Mouse (Mus musculus) erythroblast, adult 5-6 weeks (primary cell): ENCODE data around the gene Luzp1. TPM values are rescaled to one million over a fixed set of nuclear protein-coding genes. Genes with fewer than 3 reads are reported as not detected.
A peak's percentile ranks its signal among the peaks of the same experiment; 100 is the strongest.

Source experiments
- ATAC-seq: replicated peaks from 2 replicates; pipeline ENCODE4 v1.8.0; 2016; ENCODE audit warnings: moderate number of reproducible peaks, mild to moderate bottlenecking, moderate TSS enrichment, inconsistent platforms; ENCODE audit not compliant: poor library complexity, low FRiP score, severe bottlenecking
- total RNA-seq, 2 experiments: library from RNA; stranded (forward) in 1 of 2; stranded (reverse) in 1 of 2; fragments of 150-400 nt in 1 of 2; fragments of 200-764, 138-1000 nt in 1 of 2; gene quantifications; 2 replicates each; pipeline versions ENCODE4 v1.2.3 to v1.2.4; 2015 to 2017; ENCODE audit warnings: low replicate concordance in 2 of 2

The Luzp1 gene
- total RNA-seq, 2 experiments from 2014 or later, result 1.0 to 1.2 TPM

DNA sequence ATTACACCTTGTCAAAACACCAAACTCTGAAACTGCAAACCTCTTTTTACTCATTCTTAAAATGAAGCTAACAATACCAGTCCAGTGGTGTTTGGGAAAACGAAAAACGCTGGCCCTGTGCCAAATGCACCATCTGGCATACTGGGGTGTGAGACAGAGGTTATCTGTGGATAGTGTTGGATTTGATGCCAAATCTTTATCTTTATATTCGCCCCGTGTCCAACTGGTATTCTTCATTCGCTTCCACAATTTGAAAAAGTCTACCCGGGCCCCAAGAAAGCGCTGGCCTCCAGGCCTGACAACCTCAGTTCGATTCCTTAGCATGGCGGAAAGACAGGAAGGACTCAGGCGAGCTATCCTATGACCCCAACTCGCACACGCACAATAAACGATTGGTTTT, 131.9 kb downstream of the Luzp1 start:
- ATAC-seq, result 0 out of 2 replicates have a peak, but pooled peaks have one; percentile 15

DNA sequence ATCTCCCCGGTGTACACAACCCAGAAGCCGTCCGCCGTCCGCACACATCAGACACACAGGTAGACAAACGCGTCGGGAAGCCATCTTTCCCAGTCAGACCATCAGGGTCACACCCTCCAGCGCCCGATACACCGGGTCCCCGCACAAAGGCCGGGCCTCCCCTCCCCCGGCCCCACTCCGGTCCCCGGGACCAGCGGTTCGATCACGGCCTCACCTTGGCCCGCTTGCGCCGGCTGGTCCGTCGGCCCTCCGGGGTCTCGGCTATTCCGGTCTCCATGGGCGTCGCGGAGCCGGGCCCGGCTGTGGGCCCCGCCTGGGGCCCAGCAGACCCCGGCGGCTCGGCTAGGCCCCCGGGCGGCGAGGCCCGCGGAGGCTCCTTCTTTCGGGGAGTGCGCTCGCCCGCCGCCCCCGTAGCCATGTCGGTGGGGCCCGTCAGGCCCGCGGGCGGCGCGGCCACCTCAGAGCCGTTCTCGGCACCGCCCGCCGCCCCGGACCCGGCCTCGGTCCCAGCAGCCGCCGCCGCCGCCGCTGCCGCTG, 132.5 kb downstream of the Luzp1 start:
- ATAC-seq, result peak; percentile 61

DNA sequence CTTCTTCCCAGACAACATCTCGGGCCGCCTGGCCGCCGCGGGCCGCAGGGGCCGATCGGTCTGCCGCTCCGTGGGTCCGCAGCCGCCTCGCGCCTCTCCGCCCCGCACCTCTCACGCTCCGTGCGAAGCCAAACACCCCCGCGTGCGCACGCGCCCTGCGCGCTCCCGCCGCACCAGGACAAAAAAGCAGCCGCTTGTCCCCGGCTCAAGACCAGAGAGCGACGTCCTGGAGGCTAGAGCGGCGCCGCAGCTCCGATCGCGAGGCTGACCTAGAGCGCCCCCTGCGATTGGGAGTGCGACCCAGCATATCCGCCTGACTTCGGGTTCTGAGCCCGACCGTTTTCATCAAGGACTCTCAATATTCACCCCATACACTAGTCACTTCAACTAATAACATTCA, 133.0 kb downstream of the Luzp1 start, which contains the start of gene Kdm1a:
Kdm1a (minus strand) TSS at position 156 of the 400 bp plus-strand sequence.
- peak; percentile 95 for ATAC-seq

Other genes with a start within 250 kb of the Luzp1 start
- gene Tcea3, start 222.0 kb upstream of the Luzp1 start, total RNA-seq (2015; ENCODE audit: low replicate concordance), result not detected in 2 replicates
- gene Tcea3, start 222.0 kb upstream of the Luzp1 start, total RNA-seq (2017; ENCODE audit: low replicate concordance), result not detected in 2 replicates
- 2.5 and 2.7 TPM in 2 replicates for gene Zfp46, start 185.1 kb upstream of the Luzp1 start, total RNA-seq (2015; ENCODE audit: low replicate concordance)
- 2.8 and 7.0 TPM in 2 replicates for gene Zfp46, start 185.1 kb upstream of the Luzp1 start, total RNA-seq (2017; ENCODE audit: low replicate concordance)
- 41.1 and 67.9 TPM in 2 replicates for gene Hnrnpr, start 158.8 kb upstream of the Luzp1 start, total RNA-seq (2015; ENCODE audit: low replicate concordance)
- 112 and 119 TPM in 2 replicates for gene Hnrnpr, start 158.8 kb upstream of the Luzp1 start, total RNA-seq (2017; ENCODE audit: low replicate concordance)
- not detected in 2 replicates for gene Htr1d, start 46.2 kb upstream of the Luzp1 start, total RNA-seq (2015; ENCODE audit: low replicate concordance)
- not detected in 2 replicates for gene Htr1d, start 46.2 kb upstream of the Luzp1 start, total RNA-seq (2017; ENCODE audit: low replicate concordance)
- gene 6030445D17Rik, start 7.5 kb upstream of the Luzp1 start, total RNA-seq (2015; ENCODE audit: low replicate concordance), result not detected in 2 replicates
- not detected in 2 replicates for gene 6030445D17Rik, start 7.5 kb upstream of the Luzp1 start, total RNA-seq (2017; ENCODE audit: low replicate concordance)
- gene Kdm1a, start 133.0 kb downstream of the Luzp1 start, total RNA-seq (2015; ENCODE audit: low replicate concordance), result 15.5 and 23.1 TPM in 2 replicates
- gene Kdm1a, start 133.0 kb downstream of the Luzp1 start, total RNA-seq (2017; ENCODE audit: low replicate concordance), result 34.8 and 47.0 TPM in 2 replicates
- gene Tex46, start 140.7 kb downstream of the Luzp1 start, total RNA-seq (2015; ENCODE audit: low replicate concordance), result not detected in 2 replicates
- gene Tex46, start 140.7 kb downstream of the Luzp1 start, total RNA-seq (2017; ENCODE audit: low replicate concordance), result not detected in 2 replicates
- not detected in 2 replicates for gene Lactbl1, start 152.9 kb downstream of the Luzp1 start, total RNA-seq (2015; ENCODE audit: low replicate concordance)
- not detected in 2 replicates for gene Lactbl1, start 152.9 kb downstream of the Luzp1 start, total RNA-seq (2017; ENCODE audit: low replicate concordance)